Mouse (Mus musculus): ENCODE measurements at regions not wholly inside any gene's neighbourhood (a gene's known extent, or its start where the extent isn't known, plus 50 kb on each side); places are given as distances from the start of the nearest gene placed in this dataset.

DNA sequence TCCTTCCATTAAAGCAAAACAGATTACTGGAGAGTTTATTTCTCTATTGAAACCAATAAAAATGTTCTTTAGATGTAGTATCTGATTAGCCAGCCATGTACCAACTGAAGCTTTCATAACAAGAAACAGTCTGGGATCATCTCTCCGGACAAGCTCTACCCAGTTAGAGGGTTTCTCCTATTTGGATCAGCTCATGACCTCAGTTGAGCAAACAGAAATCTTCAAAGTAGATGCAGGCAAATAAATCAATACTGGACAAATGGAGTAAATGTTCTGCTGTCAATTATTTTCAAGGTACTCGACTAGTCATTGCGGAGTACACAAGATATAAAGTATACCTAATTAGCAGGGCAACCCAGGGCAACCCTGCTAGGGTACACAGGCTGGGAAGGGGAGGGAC, 67.4 kb downstream of the Avpr1a start:
- no peak for TF ChIP-seq CTCF (conservative IDR thresholded peaks at IDR 0.05)
- DNase-seq (ENCODE audit: low spot score in 2 of 2) = no peak
- no peak overlapping the region for H3K27ac ChIP-seq
- no peak overlapping the region for H3K4me3 ChIP-seq

DNA sequence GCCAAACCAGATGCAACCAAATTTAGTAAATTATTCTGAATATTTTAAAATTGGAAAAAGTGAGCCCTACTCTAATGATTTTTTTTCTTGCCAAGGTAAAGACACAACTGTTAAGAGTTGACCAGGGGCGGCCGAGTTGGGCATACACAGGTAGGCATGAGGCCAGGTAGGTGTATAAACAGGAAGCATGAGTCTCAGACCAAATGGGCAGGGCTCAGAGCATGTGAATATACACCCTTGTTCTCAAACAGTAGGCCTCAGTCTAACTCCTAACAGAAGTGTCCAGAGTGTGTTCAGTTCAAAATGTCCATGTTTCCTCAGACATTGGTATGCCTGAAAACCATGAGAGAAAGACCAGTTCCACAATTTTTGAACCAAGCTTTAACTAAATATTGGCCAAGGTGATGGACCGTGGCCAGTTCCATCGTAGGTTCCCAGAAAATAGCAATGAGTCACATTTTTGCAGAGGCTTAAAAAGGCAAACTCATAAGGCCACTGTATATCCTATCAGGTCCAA, 71.0 kb downstream of the Avpr1a start:
- Histone ChIP-seq H3K4me3 (no peak overlapping the region), H3K27ac (no peak overlapping the region)
- no peak for TF ChIP-seq CTCF (conservative IDR thresholded peaks at IDR 0.05)
- DNase-seq (ENCODE audit: low spot score in 2 of 2) = no peak

DNA sequence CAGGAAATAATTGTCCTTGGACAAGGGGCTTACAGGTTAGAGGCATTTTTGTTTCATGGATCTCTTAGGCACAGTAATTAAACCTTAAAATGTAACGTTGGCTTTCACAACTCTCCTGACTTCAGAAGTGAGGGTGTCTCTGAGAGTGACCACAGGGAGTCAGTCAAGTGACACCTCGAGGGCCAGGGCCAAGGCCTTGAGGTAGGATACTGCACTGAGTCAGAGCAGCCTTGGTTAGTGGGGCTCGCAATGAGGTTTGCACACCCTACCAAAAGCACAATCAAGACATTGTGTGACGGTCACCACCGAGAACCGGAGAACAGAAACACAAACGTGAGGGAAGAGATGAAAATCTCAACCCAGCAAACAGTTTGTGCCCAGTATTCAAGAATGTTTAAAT, 71.7 kb downstream of the Avpr1a start:
- H3K4me3 ChIP-seq = no peak overlapping the region
- H3K27ac ChIP-seq = no peak overlapping the region
- no peak for TF ChIP-seq CTCF (conservative IDR thresholded peaks at IDR 0.05)
- no peak for DNase-seq (ENCODE audit: low spot score in 2 of 2)

DNA sequence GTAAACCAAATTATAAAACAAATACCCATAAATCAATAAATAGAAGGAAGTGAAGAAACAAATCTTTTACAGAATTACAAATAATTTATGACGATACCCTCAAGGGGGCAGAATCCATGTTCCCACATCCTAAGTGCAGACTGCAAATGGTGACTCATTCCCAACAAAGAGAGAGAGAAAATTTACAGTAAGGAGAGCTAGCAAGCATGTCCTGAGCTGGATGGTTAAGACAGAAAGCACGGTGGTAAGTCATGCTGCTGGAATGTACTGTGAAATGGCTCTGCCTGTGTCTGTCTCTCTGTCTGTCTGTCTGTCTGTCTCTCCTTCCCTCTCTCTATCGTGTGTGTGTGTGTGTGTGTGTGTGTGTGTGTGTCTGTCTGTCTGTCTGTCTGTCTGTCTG, 74.3 kb downstream of the Avpr1a start:
- peak; percentile 11; the same call in 1 of the 2 replicates for TF ChIP-seq CTCF (conservative IDR thresholded peaks at IDR 0.05)
- no peak for DNase-seq (ENCODE audit: low spot score in 2 of 2)

DNA sequence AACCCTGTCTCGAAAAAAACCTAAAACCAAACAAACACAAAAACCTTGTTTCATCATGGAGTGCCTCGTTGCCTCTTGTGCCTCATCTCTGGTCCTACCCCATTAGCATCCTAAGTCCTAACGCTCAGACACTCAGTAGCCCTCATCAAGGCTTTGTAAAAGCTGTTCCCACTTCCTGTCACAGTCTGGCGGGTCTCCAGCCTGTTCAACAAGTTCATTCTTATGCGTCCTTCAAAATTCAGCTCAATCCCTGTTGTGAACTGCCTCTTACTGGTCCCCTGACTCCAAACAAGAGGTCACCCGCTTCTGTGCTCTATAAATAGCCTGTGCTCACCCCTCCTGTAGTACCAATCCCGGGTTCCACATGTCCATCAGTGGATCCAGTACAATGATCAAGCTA, 77.1 kb downstream of the Avpr1a start:
- H3K27ac ChIP-seq = no peak overlapping the region
- no peak for DNase-seq (ENCODE audit: low spot score in 2 of 2)
- H3K4me3 ChIP-seq = no peak overlapping the region
- no peak for TF ChIP-seq CTCF (conservative IDR thresholded peaks at IDR 0.05)

More for the DNA sequence above, 74.3 kb downstream of the Avpr1a start:
- H3K4me3 ChIP-seq = no peak overlapping the region
- no peak overlapping the region for H3K27ac ChIP-seq

DNA sequence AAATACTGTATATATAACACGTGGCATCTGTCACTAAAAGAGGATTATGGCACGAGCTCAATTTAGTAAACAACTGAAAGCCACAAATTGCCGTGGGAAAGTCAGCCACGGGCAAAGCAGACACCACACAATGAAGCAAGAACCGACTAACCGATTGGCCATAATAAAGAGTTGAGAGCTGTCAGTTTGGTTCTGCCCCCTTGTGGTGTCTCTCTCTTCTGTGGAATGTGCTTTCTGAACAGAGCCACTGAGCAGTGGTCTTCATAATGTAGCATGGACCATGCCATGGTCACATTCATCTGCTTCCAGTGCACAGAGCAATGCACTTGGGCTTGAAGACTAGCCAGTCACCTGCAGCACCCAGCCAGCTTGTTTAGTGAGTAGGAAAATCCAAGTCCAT, 77.5 kb downstream of the Avpr1a start:
- H3K27ac ChIP-seq = no peak overlapping the region
- peak; percentile 69 for TF ChIP-seq CTCF (conservative IDR thresholded peaks at IDR 0.05)
- no peak for DNase-seq (ENCODE audit: low spot score in 2 of 2)
- no peak overlapping the region for H3K4me3 ChIP-seq

DNA sequence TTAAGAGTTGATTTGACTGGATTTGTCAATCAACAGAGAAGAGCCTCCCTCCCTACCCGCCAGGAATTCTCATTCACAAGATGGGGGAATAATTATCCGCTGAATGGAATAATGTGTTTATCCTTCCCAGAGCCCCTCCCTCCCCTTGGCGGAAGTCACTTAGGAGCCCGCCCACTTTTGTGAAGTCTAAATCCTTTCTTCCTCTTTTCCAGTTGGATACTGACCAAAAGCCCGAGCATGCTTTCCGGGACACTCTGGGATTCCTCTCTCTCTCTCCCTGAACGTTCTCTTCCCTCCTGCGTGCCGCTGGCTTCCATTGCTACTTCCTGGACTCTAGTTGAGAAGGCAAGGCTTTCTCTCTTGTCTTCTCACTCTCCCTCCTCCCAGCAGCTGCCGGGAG, 79.9 kb downstream of the Avpr1a start:
- peak overlapping the region; percentile 46 for H3K4me3 ChIP-seq
- H3K27ac ChIP-seq = no peak overlapping the region
- TF ChIP-seq CTCF (conservative IDR thresholded peaks at IDR 0.05) = no peak
- peak in 1 of 2 experiments; percentile 12 for DNase-seq (ENCODE audit: low spot score in 2 of 2)

DNA sequence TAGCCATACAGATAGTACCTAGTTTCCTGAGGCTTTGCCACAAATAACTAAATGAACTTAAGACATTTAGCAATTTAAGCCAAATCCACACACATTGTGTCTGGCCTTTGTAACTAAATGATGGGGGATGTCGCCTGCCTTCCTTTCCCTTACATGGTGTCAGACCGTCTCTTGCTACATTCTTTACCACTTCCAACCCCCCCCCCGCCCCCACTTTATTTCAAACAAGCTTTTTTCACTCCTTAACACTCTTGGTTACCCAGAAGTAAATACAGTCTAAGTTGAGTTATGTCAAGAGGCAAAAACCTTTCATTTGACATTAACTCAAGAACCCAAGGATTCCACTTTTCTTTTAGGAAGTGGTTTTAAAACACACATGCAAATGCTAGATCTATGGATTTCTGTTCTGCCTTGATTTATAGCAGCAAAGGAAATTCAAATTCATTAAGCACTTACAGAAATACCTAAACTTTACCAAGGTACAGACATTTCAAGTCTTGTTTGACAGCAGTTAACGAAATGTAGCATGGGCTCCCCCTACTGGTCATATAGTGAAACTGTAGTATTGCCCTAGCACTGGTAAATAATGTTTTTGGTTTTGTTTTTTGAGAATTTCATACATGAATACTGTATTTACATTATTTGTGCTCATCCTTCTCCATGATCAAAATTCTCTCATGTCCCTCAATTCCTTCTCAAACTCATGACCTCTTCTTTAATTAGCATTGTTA, 80.8 kb downstream of the Avpr1a start:
- Histone ChIP-seq H3K27ac (no peak overlapping the region), H3K4me3 (no peak overlapping the region)
- TF ChIP-seq CTCF (conservative IDR thresholded peaks at IDR 0.05) = peak; percentile 96
- peak; percentile 9 to 57 for DNase-seq (ENCODE audit: low spot score in 2 of 2)

DNA sequence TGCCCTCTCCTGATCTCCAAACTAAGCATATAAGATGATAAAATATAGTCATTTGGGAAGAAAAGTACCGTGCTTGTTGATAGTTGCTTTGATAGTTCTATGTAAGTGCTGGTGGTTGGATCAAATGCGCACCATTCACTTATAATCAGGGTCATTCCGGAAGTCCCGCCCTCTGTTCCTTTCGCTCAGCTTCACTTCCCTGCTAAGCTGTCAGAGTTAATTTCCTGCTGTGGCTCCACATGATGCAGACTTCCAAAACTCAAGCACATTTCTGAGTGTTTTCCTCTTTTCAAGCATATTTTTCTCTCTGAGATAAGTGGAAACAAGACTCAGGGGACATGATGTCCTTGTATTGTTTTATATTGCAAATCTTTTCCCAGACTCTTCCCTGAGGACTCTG, 86.4 kb downstream of the Avpr1a start:
- Histone ChIP-seq H3K4me3 (no peak overlapping the region), H3K27ac (no peak overlapping the region)
- DNase-seq (ENCODE audit: low spot score in 2 of 2) = no peak
- TF ChIP-seq CTCF (conservative IDR thresholded peaks at IDR 0.05) = no peak

DNA sequence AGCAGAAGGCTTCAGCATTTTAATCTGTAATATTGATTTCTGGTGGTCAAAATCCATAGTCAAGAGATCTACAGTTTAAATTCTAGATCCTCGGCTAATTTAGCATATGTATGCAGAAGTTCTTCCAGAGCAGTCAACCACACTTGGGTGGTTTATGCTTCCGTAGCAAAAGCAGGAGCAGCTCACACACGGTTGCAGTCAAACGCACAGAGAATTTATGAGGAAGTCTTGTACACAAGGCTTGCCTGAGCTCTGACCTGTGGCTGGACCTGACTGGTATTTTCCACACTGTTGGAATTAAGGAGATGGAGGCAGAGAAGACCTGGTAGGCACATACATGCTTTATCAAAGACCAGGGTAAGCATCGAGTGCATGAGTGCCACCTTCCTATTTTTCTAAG, 86.8 kb downstream of the Avpr1a start:
- no peak overlapping the region for H3K27ac ChIP-seq
- TF ChIP-seq CTCF (conservative IDR thresholded peaks at IDR 0.05) = no peak
- no peak for DNase-seq (ENCODE audit: low spot score in 2 of 2)

DNA sequence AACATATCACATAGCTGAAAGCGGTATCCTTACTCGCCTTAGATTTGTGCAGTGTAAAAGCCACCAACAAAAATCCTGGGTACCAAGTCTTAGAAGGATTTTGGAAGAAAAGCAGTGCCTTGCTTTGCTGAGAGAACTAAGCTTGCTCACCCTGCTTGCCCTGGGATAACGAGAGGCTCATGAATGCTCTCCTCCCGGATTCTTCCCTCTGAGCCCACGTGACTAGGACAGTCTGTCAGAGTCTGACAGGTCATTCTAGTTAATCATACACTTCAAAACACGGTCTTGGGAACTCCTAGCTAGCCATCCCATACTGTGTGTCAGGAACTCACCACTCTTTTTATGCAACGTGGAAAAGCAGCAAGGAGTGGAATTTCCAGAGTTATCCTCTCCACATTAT, 91.4 kb downstream of the Avpr1a start:
- Histone ChIP-seq H3K4me3 (no peak overlapping the region), H3K27ac (no peak overlapping the region)
- DNase-seq (ENCODE audit: low spot score in 2 of 2) = no peak
- TF ChIP-seq CTCF (conservative IDR thresholded peaks at IDR 0.05) = no peak

More for the DNA sequence above, 86.8 kb downstream of the Avpr1a start:
- H3K4me3 ChIP-seq = no peak overlapping the region

DNA sequence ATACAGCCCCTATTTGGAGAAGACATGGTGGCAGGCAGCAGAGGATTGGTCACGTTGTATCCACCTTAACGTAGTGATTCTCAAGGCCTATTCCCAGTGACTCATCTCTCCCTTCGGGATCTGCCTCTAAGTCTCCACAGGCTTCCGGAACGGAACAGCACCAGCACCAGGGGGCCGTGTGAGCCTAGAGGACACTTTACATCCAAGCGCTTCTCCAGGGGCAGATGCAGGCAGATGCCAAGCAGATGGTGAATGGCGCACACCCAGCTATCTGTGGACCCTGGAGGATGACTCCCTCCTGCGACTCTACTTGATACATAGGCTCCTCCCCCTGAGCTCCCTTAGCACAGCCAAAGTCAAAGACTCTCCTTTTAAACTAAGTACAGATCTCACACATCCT, 94.3 kb downstream of the Avpr1a start:
- Histone ChIP-seq H3K27ac (no peak overlapping the region), H3K4me3 (no peak overlapping the region)
- TF ChIP-seq CTCF (conservative IDR thresholded peaks at IDR 0.05) = no peak
- no peak for DNase-seq (ENCODE audit: low spot score in 2 of 2)

DNA sequence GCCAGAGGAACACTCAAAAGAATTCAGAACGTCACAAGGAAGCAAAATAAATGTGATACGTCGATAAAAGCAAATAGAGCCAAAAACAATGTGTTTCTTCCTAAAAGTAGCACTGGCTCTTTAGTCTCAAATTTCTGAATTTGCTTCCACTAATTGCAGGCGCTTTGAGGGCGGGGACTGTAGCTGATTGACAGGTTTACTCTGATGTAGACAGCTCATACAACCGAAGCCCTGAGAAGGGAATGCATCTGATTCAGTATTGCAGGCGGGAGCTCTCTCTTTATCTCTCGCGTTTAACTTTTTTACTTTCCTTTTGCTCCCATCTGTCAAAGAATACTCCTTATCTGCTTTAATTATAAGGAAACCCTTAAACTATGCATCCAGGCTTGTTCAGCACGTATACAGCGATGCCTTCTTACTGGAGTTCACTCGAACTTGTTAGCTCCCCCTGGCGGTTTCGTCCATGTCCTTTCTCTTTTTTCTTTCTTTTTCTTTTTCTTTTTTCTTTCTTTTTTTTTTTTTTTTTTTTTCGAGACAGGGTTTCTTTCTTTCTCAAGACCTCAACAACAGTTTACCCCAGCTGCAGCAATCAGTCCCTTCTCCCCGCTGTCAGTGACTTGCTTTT, 95.9 kb downstream of the Avpr1a start:
- Histone ChIP-seq H3K4me3 (peak overlapping the region; percentile 59), H3K27ac (no peak overlapping the region)
- DNase-seq (ENCODE audit: low spot score in 2 of 2) = peak; percentile 32 to 62
- TF ChIP-seq CTCF (conservative IDR thresholded peaks at IDR 0.05) = peak; percentile 80

DNA sequence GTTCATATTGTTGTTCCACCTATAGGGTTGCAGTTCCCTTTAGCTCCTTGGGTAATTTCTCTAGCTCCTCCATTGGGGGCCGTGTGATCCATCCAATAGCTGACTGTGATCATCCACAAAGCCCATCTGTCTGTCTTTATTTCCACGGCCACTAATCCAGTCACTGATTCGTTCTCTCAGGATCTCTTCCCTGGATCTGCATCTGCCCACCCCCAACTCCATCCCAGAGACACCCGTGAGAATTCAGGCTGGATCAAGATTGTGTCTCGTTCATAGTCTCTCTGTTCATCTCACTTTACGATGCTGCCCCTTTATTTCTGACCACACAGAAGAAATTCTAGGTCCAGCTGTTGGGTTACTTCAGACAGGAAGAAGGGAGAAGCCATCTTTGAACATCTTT, 96.7 kb downstream of the Avpr1a start:
- Histone ChIP-seq H3K4me3 (no peak overlapping the region), H3K27ac (no peak overlapping the region)
- no peak for DNase-seq (ENCODE audit: low spot score in 2 of 2)
- no peak for TF ChIP-seq CTCF (conservative IDR thresholded peaks at IDR 0.05)
